Mouse (Mus musculus): Measurements from ENCODE around the gene Palld. TPM values are rescaled to one million over a fixed set of nuclear protein-coding genes. Genes with fewer than 3 reads are reported as not detected.

The Palld gene
- total RNA-seq, 2 experiments from 2014 or later: 280 to 283 TPM

DNA sequence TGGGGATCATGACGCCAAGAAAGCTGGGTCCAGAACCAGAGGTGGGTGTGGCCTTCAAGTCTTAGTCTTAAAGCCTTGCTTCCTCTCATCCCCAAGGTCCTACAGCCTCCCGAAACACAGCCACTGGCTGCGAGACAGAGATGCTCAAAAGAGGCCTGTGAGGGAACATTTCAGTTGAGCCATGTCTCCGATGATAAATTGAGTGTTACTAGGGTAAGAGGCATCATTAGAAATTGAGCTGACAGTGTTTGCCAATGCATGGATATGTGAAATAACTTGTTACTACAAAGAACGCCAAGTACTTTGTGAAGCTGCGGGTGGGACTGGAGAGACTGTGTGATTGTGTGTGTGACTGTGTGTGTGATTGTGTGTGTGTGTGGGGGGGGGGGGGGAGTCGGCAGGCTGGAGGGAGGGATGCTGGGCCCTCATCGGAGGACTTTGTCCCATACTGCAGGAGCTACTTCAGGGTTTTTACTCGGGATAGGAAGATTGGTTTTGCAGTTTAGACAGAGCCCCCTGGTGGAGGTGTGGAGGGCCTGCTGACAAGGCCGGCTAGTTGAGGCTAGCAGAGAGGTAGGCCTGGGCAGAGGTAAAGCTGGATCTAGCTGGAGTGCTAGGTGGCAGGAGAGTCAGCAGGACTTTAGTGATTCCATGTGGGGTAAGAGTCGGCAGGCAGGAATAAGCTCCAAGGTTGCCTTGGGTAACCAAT, 422.8 kb downstream of the Palld start:
- peak; percentile 55 to 74 for DNase-seq
- intact Hi-C loops (cut with DNase I): loop anchor here (2.0 kb wide), 1 partner anchor 407 kb away; no protein-coding TSS in a partner anchor

- intact Hi-C loops (cut with DNase I): no loop called here
- DNase-seq: no peak
Observed at GRCm38 (mm10) chr8:61478793-61479192, 423.7 kb downstream of the Palld start.

DNA sequence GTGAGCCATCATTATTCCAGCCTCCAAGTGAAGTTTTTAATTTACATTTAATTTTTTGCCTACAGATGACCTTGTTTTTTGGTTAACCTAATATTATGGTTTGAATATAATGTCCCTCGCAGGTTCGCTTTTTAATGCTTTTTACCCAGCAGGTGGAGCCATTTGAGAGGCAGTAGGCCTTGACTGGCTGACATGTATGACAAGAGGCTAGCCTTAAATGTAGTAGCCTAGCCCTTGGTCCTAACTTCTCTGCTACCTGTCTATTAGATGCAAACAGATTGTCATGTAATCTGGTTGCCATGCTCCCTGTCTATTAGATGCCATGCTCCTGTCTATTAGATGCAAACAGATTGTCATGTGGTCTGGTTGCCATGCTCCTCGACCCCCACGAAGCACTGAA, 424.3 kb downstream of the Palld start:
- intact Hi-C loops (cut with DNase I): no loop called here
- no peak for DNase-seq

DNA sequence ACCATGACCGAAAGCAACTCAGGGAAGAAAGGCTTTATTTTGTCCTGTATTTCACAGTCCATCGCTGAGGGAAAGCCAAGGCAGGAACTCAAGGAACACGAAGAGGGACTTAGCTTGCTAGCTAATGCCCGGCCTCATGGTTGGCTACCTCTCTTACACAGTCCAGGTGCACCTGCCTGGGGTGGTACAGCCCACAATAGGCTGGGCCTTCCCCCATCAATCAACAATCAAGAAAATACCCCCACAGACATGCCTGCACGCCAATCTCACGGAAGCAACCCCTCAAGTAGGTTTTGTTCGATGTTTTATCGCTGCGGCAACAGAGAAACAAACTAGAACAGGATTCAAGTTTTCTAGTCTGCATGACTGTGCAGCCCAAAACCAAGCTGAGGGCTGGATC, 426.3 kb downstream of the Palld start:
- intact Hi-C loops (cut with DNase I): no loop called here
- DNase-seq: no peak

- DNase-seq: no peak
- intact Hi-C loops (cut with DNase I): no loop called here
Observed at GRCm38 (mm10) chr8:61475251-61475673, 427.2 kb downstream of the Palld start.

DNA sequence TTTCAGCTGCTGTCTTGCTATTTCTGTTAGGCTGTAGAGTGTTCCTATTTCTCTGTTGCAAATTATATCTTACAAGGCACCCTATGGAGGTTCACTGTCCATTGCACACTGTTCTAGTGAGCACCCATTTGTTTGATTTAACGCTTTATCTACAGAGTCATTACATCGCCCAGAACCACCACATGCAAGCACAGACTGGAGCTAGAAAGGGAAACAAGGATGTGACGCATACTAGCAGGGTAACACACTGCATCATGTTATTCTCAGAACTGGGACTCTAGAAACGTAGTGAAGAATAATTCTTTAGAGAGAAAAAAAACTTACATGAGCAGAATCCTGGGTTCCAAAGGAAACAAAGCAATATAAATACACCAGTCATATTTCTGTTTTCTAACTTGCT, 432.3 kb downstream of the Palld start:
- no peak for DNase-seq
- intact Hi-C loops (cut with DNase I): no loop called here

DNA sequence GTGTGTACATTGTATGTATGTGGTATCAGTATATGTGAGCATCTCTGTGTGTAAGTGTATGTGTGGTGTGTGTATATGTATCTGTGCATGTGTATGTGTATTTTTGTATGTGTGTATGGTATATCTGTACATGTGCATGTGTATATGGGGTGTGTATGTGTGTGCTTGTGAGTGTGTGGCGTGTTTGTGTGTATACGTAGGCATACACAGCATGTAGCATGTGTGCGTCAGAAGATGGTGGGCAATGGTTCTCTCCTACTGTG, 435.0 kb downstream of the Palld start:
- intact Hi-C loops (cut with DNase I): no loop called here
- DNase-seq: no peak

DNA sequence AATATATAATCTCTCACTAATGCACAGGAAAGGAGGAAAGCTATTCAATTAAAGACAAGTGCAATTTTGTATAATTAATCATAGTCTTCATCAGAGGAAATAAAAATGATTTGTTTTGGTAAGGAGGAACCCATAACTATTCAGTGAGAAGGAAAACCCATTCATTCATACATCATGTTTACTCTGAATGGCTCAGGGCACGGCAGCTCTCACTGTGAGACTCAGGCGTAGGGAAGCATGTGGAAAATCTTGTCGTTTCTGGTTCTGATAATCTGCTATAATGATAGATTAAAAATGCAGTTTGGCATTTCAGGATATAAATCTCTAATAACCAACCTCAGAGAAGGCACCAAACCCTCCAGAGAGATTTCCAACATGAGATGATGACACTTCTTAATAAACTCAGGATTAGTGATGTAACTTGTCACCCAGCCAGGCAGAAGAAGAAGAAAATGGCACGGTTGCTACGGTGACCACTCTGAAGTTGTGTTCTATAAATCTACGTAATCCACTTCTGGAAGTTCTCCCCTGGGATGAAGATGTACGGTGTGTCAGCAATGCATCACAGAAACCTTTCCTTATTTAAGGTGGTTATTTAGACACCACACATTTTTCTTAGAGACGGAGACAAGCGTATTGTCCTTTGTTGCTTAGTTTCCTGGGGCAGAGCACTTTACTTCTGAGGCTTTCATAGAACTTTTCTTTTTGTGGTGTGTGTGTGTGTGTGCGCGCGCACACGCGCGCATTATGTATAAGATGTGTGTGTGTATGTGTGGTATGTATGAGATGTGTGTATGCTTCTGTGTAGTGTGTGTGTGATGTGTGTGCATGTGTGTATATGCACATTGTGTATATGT, 435.6 kb downstream of the Palld start:
- no peak for DNase-seq
- intact Hi-C loops (cut with DNase I): no loop called here

GRCm38 (mm10) chr8:61464393-61464792, 438.1 kb downstream of the Palld start:
- DNase-seq: no peak
- intact Hi-C loops (cut with DNase I): no loop called here

DNA sequence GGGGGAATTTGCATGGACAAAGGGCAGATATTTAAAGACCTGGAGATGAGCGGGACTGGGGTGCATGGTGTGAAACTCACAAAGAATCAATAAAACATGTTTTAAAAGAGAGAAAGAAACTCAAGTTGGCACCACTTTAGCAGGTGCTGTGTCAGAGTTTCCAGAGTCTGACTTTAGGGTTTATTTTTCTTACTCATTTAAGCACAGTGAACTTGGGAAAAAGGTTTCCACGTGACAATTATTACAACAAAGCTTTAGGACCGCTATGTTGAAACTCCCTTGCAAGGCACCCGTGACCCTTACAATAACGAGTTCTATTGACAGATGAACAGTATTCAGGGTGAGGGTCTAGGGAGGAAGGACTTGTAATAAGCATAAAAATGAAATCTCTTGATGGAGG, 440.3 kb downstream of the Palld start:
- intact Hi-C loops (cut with DNase I): no loop called here
- no peak for DNase-seq

Other genes starting within 250 kb of the Palld start
- gene Ddx60, start 25.4 kb upstream of the Palld start, total RNA-seq (2021): 1 to 10 TPM; 1.6 to 1.8 TPM
- gene Anxa10, start 220.5 kb upstream of the Palld start, total RNA-seq (2021): not detected